18 mouse cellular contexts compared by ENCODE assay signal in genomic region chr2:170771555-170771954, GRCm38 (mm10). TPM values are rescaled to one million over a fixed set of nuclear protein-coding genes. Genes with fewer than 3 reads are reported as not detected.
DNase-seq lines count a peak whose midpoint lies in the region; ATAC-seq and TF ChIP-seq lines count a peak whose summit lies in the region.
"Had no signal": no experiment of that assay in that cellular context is flagged by ENCODE, and none has a peak within 500 bp of the region (broad histone marks: within the 10 kb centered on the region; RNA-seq: fewer than 3 reads in every experiment).

No protein-coding gene starts in this region.

- in situ Hi-C loops in ES-E14 (cut with MboI; ENCODE audit: low sequenced_read_pairs in 2 of 2, unreplicated experiment in 2 of 2) = no loop called here

- H3K9ac ChIP-seq in hindbrain, embryonic 11.5 days (ENCODE audit: low read depth, low read length) = no peak overlapping the region
- H3K9ac ChIP-seq in hindbrain, embryonic 16.5 days (ENCODE audit: low read depth, low read length) = no peak overlapping the region
- no peak overlapping the region for H3K9ac ChIP-seq in ES-E14 (ENCODE audit: insufficient read depth, low read depth, low read length, poor library complexity, severe bottlenecking)
- H3K9ac ChIP-seq in forebrain, embryonic 13.5 days = no peak overlapping the region
- no peak overlapping the region for H3K9ac ChIP-seq in midbrain, embryonic 12.5 days (replicated peaks)

- no peaks in the 10 kb centered on the region for H3K9me3 ChIP-seq in hindbrain, embryonic 11.5 days (ENCODE audit: control insufficient read depth, low read length)
- no peaks in the 10 kb centered on the region for H3K9me3 ChIP-seq in hindbrain, embryonic 16.5 days (ENCODE audit: control insufficient read depth, low read length)
- no peaks in the 10 kb centered on the region for H3K9me3 ChIP-seq in ES-E14 (ENCODE audit: control insufficient read depth, insufficient read depth, low read depth, low read length)
- H3K9me3 ChIP-seq in forebrain, embryonic 13.5 days (replicated peaks) = no peaks in the 10 kb centered on the region
- H3K9me3 ChIP-seq in midbrain, embryonic 12.5 days = no peaks in the 10 kb centered on the region
- H3K9me3 ChIP-seq: neural tube, embryonic 12.5 days had no signal

- H3K4me2 ChIP-seq in hindbrain, embryonic 11.5 days (replicated peaks; ENCODE audit: low read depth, low read length) = no peak overlapping the region
- no peak overlapping the region for H3K4me2 ChIP-seq in hindbrain, embryonic 16.5 days (ENCODE audit: low read length)
- H3K4me2 ChIP-seq in forebrain, embryonic 13.5 days = no peak overlapping the region
- H3K4me2 ChIP-seq in midbrain, embryonic 12.5 days (replicated peaks) = no peak overlapping the region; the same call in 1 of the 2 replicates

- no peaks in the 10 kb centered on the region for H3K27me3 ChIP-seq in hindbrain, embryonic 11.5 days (ENCODE audit: control insufficient read depth, insufficient read depth, low read length)
- H3K27me3 ChIP-seq in hindbrain, embryonic 16.5 days (replicated peaks; ENCODE audit: control insufficient read depth, insufficient read depth, low read length) = no peaks in the 10 kb centered on the region
- no peaks in the 10 kb centered on the region for H3K27me3 ChIP-seq in forebrain, embryonic 13.5 days
- no peaks in the 10 kb centered on the region for H3K27me3 ChIP-seq in midbrain, embryonic 12.5 days
- H3K27me3 ChIP-seq: neural tube, embryonic 12.5 days; Patski had no signal

- no peak overlapping the region for H3K4me3 ChIP-seq in hindbrain, embryonic 11.5 days (ENCODE audit: low read depth, low read length)
- H3K4me3 ChIP-seq in hindbrain, embryonic 16.5 days (ENCODE audit: low read length) = no peak overlapping the region
- peak overlapping the region in 1 of 2 experiments; percentile 11; a peak in 1 of 4 replicates for H3K4me3 ChIP-seq in ES-E14 (ENCODE audit: insufficient read depth in 1 of 2, low read depth in 1 of 2, low read length in 2 of 2, poor library complexity in 1 of 2, severe bottlenecking in 1 of 2)
- H3K4me3 ChIP-seq in forebrain, embryonic 13.5 days = no peak overlapping the region
- no peak overlapping the region for H3K4me3 ChIP-seq in midbrain, embryonic 12.5 days
- H3K4me3 ChIP-seq: neural tube, embryonic 12.5 days had no signal

- H3K36me3 ChIP-seq in hindbrain, embryonic 11.5 days (ENCODE audit: control insufficient read depth, insufficient read depth, low read length) = no peaks in the 10 kb centered on the region
- H3K36me3 ChIP-seq in hindbrain, embryonic 16.5 days (ENCODE audit: control insufficient read depth, insufficient read depth, low read length) = no peaks in the 10 kb centered on the region
- H3K36me3 ChIP-seq in ES-E14 (ENCODE audit: control insufficient read depth, insufficient read depth, low read length, poor library complexity, severe bottlenecking) = no peaks in the 10 kb centered on the region
- no peaks in the 10 kb centered on the region for H3K36me3 ChIP-seq in forebrain, embryonic 13.5 days (ENCODE audit: poor library complexity, severe bottlenecking)
- no peaks in the 10 kb centered on the region for H3K36me3 ChIP-seq in midbrain, embryonic 12.5 days
- H3K36me3 ChIP-seq: neural tube, embryonic 12.5 days had no signal

- 13% methylated on average over 1 of the region's 1 CpGs for WGBS in hindbrain, embryonic 11.5 days
- WGBS in hindbrain, embryonic 16.5 days = 0% methylated on average over 1 of the region's 1 CpGs
- WGBS in forebrain, embryonic 13.5 days = 13% methylated on average over 1 of the region's 1 CpGs
- WGBS in midbrain, embryonic 12.5 days = 0% methylated on average over 1 of the region's 1 CpGs

- DNase-seq in hindbrain, embryonic 11.5 days (ENCODE audit: low spot score) = no peak
- DNase-seq in ES-E14 (ENCODE audit: low read depth, low spot score) = no peak
- no peak for DNase-seq in thymus, postnatal 10 days (ENCODE audit: low spot score in 2 of 2)
- DNase-seq: adrenal gland, postnatal 36 days; cerebellum, adult 8-10 months; gastrocnemius, postnatal 14 days; heart, postnatal 14 days; liver; lung, adult 18-20 months; right cerebral cortex, postnatal 4 days had no signal

- peak; percentile 59; the same call in 1 of the 2 replicates for ATAC-seq in hindbrain, embryonic 11.5 days (ENCODE audit: low FRiP score)
- no peak for ATAC-seq in hindbrain, embryonic 16.5 days
- no peak; the same call in 1 of the 2 replicates for ATAC-seq in forebrain, embryonic 13.5 days
- ATAC-seq in midbrain, embryonic 12.5 days (ENCODE audit: low FRiP score, low read depth) = peak; percentile 39; the same call in 1 of the 2 replicates
- no peak for ATAC-seq in erythroid progenitor cell, adult 5-6 weeks (replicated peaks; ENCODE audit: low FRiP score, poor library complexity, severe bottlenecking)
- no peak for ATAC-seq in activated CD4-positive, CD25-positive, alpha-beta regulatory T cell, adult 4 months
- ATAC-seq: Patski had no signal

- H3K27ac ChIP-seq in hindbrain, embryonic 11.5 days (ENCODE audit: low read depth, low read length) = peak overlapping the region; percentile 19; the same call in 1 of the 2 replicates
- H3K27ac ChIP-seq in hindbrain, embryonic 16.5 days (ENCODE audit: low read depth, low read length) = no peak overlapping the region
- peak overlapping the region; percentile 68; the same call in 1 of the 2 replicates for H3K27ac ChIP-seq in ES-E14 (ENCODE audit: insufficient read depth, low read depth, low read length, poor library complexity, severe bottlenecking)
- peak overlapping the region; percentile 82 for H3K27ac ChIP-seq in forebrain, embryonic 13.5 days
- H3K27ac ChIP-seq in midbrain, embryonic 12.5 days (replicated peaks) = peak overlapping the region; percentile 67

- H3K4me1 ChIP-seq in hindbrain, embryonic 11.5 days (replicated peaks; ENCODE audit: control insufficient read depth, insufficient read depth, low read length) = peaks cover 3% of the 10 kb centered on the region; the same call in 1 of the 2 replicates
- H3K4me1 ChIP-seq in hindbrain, embryonic 16.5 days (ENCODE audit: control insufficient read depth, insufficient read depth, low read depth, low read length) = peaks cover 14% of the 10 kb centered on the region
- peaks cover 6 to 35% of the 10 kb centered on the region in 2 experiments; a peak in 3 of 4 replicates for H3K4me1 ChIP-seq in ES-E14 (ENCODE audit: control insufficient read depth in 2 of 2, insufficient read depth in 2 of 2, low read length in 2 of 2, poor library complexity in 1 of 2)
- H3K4me1 ChIP-seq in forebrain, embryonic 13.5 days = peaks cover 35% of the 10 kb centered on the region
- peaks cover 41% of the 10 kb centered on the region for H3K4me1 ChIP-seq in midbrain, embryonic 12.5 days

TF ChIP-seq in ES-E14, 5 proteins besides CTCF, POLR2A, EP300 and RAD21:
- TF ChIP-seq MAFK (IDR thresholded peaks at IDR 0.05; ENCODE audit: insufficient read depth, low read depth, low read length) (no peak), ZC3H11A (IDR thresholded peaks at IDR 0.05; ENCODE audit: borderline replicate concordance, low read depth, low read length) (no peak), HCFC1 (IDR thresholded peaks at IDR 0.05; ENCODE audit: borderline replicate concordance, insufficient read depth, low read length) (no peak), CHD2 (IDR thresholded peaks at IDR 0.05; ENCODE audit: low read depth, low read length) (no peak), ZNF384 (IDR thresholded peaks at IDR 0.05; ENCODE audit: low read depth, low read length) (no peak)

RNA-seq across cellular contexts. Expression of gene Dok5, which starts 39.9 kb away (rescaled TPM):
- polyA plus RNA-seq in hindbrain, embryonic 11.5 days (2014; fragmentation: Nextera tagmentation; extraction: Ambion mirVana) = 18.0 and 19.4 TPM in 2 replicates
- polyA plus RNA-seq in hindbrain, embryonic 16.5 days (2015; fragmentation: Nextera tagmentation; extraction: Ambion mirVana) = 62.3 and 64.5 TPM in 2 replicates
- 0.48 and 0.58 TPM in 2 replicates for total RNA-seq in ES-E14 (2012; rRNA removed)
- 30.4 and 30.5 TPM in 2 replicates for polyA plus RNA-seq in forebrain, embryonic 13.5 days (2015; fragmentation: Nextera tagmentation; extraction: Ambion mirVana)
- 25.5 and 25.6 TPM in 2 replicates for polyA plus RNA-seq in midbrain, embryonic 12.5 days (2016; fragmentation: Nextera tagmentation; extraction: Ambion mirVana)
- total RNA-seq in erythroid progenitor cell, adult 5-6 weeks (2015; ENCODE audit: low replicate concordance) = not detected in 2 replicates
- total RNA-seq in erythroid progenitor cell, adult 5-6 weeks (2017; ENCODE audit: low replicate concordance) = not detected in 2 replicates
- polyA plus RNA-seq in activated CD4-positive, CD25-positive, alpha-beta regulatory T cell, adult 4 months (2017; shearing (Covaris generic)) = not detected
- total RNA-seq: megakaryocyte-erythroid progenitor cell, adult 5-6 weeks had no signal
- polyA plus RNA-seq: Patski had no signal

Comparison
In these comparisons a context has a peak if more than half of its experiments do, and no peak if none do; other contexts are left out.
1. ATAC-seq: peak in hindbrain, embryonic 11.5 days (single experiment) and midbrain, embryonic 12.5 days (single experiment); none in hindbrain, embryonic 16.5 days (single experiment), forebrain, embryonic 13.5 days (single experiment), erythroid progenitor cell, adult 5-6 weeks (single experiment) and activated CD4-positive, CD25-positive, alpha-beta regulatory T cell, adult 4 months (single experiment).
2. RNA of gene Dok5, which starts 39.9 kb away (polyA plus RNA-seq): 62.3 to 64.5 TPM in hindbrain, embryonic 16.5 days, 30.4 to 30.5 TPM in forebrain, embryonic 13.5 days, 25.5 to 25.6 TPM in midbrain, embryonic 12.5 days and 18.0 to 19.4 TPM in hindbrain, embryonic 11.5 days; not detected in activated CD4-positive, CD25-positive, alpha-beta regulatory T cell, adult 4 months; every median in the first group is over 10 times any median in the second.